In the genomic region with DNA sequence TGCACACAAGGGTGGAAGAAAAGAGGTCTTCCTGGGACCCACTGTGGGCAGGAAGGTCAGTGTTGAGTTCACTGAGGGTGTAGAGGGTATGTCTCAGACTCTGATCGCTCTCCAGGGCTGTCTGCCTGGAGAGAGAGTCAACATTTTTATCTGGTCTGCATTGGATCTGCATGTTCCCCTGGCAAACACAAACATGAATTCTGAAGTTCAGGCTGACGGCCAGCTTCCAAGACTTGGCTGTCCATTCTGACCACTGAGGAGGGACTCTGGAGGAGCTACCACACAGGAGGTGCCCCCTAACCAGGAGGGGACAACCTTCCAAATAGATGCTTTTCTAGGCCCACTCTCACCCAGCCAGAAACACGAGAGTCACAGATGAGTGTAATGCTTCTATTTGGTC, we compare ENCODE assay signal across 8 mouse cellular contexts. TPM values are rescaled to one million over a fixed set of nuclear protein-coding genes. Genes with fewer than 3 reads are reported as not detected.
A peak's percentile ranks its signal among the peaks of the same experiment; 100 is the strongest.
DNase-seq lines count a peak whose midpoint lies in the region; ATAC-seq and TF ChIP-seq lines count a peak whose summit lies in the region.

No protein-coding gene starts in this region.

- peak overlapping the region; percentile 81 for H3K4me3 ChIP-seq in ES-Bruce4 (ENCODE audit: low read depth, low read length)
- peak overlapping the region; percentile 92 for H3K4me3 ChIP-seq in forebrain, embryonic 16.5 days (replicated peaks; ENCODE audit: low read length)
- H3K4me3 ChIP-seq in intestine, embryonic 16.5 days (ENCODE audit: low read length): peak overlapping the region; percentile 97
- H3K4me3 ChIP-seq in midbrain, postnatal 0 days (ENCODE audit: low read depth, low read length): peak overlapping the region; percentile 100

- peak; percentile 7; the same call in 1 of the 2 replicates for ATAC-seq in forebrain, embryonic 16.5 days
- ATAC-seq in intestine, embryonic 16.5 days: peak; percentile 5
- no peak for ATAC-seq in midbrain, postnatal 0 days (ENCODE audit: low FRiP score)

- intact Hi-C loops in left cerebral cortex, postnatal 25 days (cut with DNase I): no loop called here

- no peak for TF ChIP-seq POLR2A in ES-Bruce4 (IDR thresholded peaks at IDR 0.05; ENCODE audit: insufficient read depth, low read length)

- no peaks in the 10 kb centered on the region for H3K36me3 ChIP-seq in ES-Bruce4 (ENCODE audit: control insufficient read depth, insufficient read depth, low read length, poor library complexity, severe bottlenecking)
- no peaks in the 10 kb centered on the region for H3K36me3 ChIP-seq in forebrain, embryonic 16.5 days (ENCODE audit: control insufficient read depth, insufficient read depth)
- H3K36me3 ChIP-seq in intestine, embryonic 16.5 days (ENCODE audit: control insufficient read depth, insufficient read depth, low read length): no peaks in the 10 kb centered on the region
- H3K36me3 ChIP-seq in midbrain, postnatal 0 days (ENCODE audit: insufficient read depth, low read length): no peaks in the 10 kb centered on the region

- H3K9me3 ChIP-seq in ES-Bruce4 (replicated peaks; ENCODE audit: control insufficient read depth, insufficient read depth, low read length, poor library complexity, severe bottlenecking): no peaks in the 10 kb centered on the region
- no peaks in the 10 kb centered on the region for H3K9me3 ChIP-seq in forebrain, embryonic 16.5 days (ENCODE audit: control insufficient read depth, low read length)
- no peaks in the 10 kb centered on the region for H3K9me3 ChIP-seq in intestine, embryonic 16.5 days (ENCODE audit: control insufficient read depth, low read length)
- H3K9me3 ChIP-seq in midbrain, postnatal 0 days (ENCODE audit: low read length): no peaks in the 10 kb centered on the region

- peak overlapping the region; percentile 72 for H3K4me2 ChIP-seq in forebrain, embryonic 16.5 days (ENCODE audit: low read length)
- peak overlapping the region; percentile 50 for H3K4me2 ChIP-seq in intestine, embryonic 16.5 days (ENCODE audit: low read depth, low read length)
- H3K4me2 ChIP-seq in midbrain, postnatal 0 days (ENCODE audit: low read depth, low read length, poor library complexity, severe bottlenecking): peak overlapping the region; percentile 65

- 73% methylated on average over 3 of the region's 3 CpGs for WGBS in forebrain, embryonic 16.5 days
- 51% methylated on average over 3 of the region's 3 CpGs for WGBS in intestine, embryonic 16.5 days
- 62% methylated on average over 3 of the region's 3 CpGs for WGBS in midbrain, postnatal 0 days

- TF ChIP-seq EP300 in ES-Bruce4 (IDR thresholded peaks at IDR 0.05; ENCODE audit: insufficient read depth, low read depth, low read length): no peak

- H3K27me3 ChIP-seq in ES-Bruce4 (ENCODE audit: control insufficient read depth, insufficient read depth, low read length, poor library complexity, severe bottlenecking): no peaks in the 10 kb centered on the region
- no peaks in the 10 kb centered on the region for H3K27me3 ChIP-seq in forebrain, embryonic 16.5 days (replicated peaks; ENCODE audit: control insufficient read depth, insufficient read depth, low read length)
- no peaks in the 10 kb centered on the region for H3K27me3 ChIP-seq in intestine, embryonic 16.5 days (replicated peaks; ENCODE audit: control insufficient read depth, insufficient read depth, low read length)
- no peaks in the 10 kb centered on the region for H3K27me3 ChIP-seq in midbrain, postnatal 0 days (ENCODE audit: insufficient read depth, low read length)

- peaks cover 3% of the 10 kb centered on the region for H3K4me1 ChIP-seq in ES-Bruce4 (ENCODE audit: control insufficient read depth, insufficient read depth, low read length)
- H3K4me1 ChIP-seq in forebrain, embryonic 16.5 days (replicated peaks; ENCODE audit: control insufficient read depth, insufficient read depth, low read length): peaks cover 38% of the 10 kb centered on the region
- peaks cover 37% of the 10 kb centered on the region for H3K4me1 ChIP-seq in intestine, embryonic 16.5 days (ENCODE audit: control insufficient read depth, insufficient read depth, low read length)
- H3K4me1 ChIP-seq in midbrain, postnatal 0 days (ENCODE audit: insufficient read depth, low read length): peaks cover 24% of the 10 kb centered on the region

- peak overlapping the region; percentile 100 for H3K9ac ChIP-seq in ES-Bruce4 (ENCODE audit: low read depth, poor library complexity, severe bottlenecking)
- peak overlapping the region; percentile 74 for H3K9ac ChIP-seq in forebrain, embryonic 16.5 days (replicated peaks; ENCODE audit: low read depth, low read length)
- peak overlapping the region; percentile 59 for H3K9ac ChIP-seq in intestine, embryonic 16.5 days (ENCODE audit: low read depth, low read length)
- peak overlapping the region; percentile 100 for H3K9ac ChIP-seq in midbrain, postnatal 0 days (replicated peaks; ENCODE audit: low read length, poor library complexity, severe bottlenecking)

- no peak for TF ChIP-seq CTCF in ES-Bruce4 (IDR thresholded peaks at IDR 0.05; ENCODE audit: low read depth, low read length)
- no peak for TF ChIP-seq CTCF in midbrain, postnatal 0 days (IDR thresholded peaks at IDR 0.05)

- no peak overlapping the region for H3K27ac ChIP-seq in ES-Bruce4 (ENCODE audit: insufficient read depth, low read length)
- peak overlapping the region; percentile 93; the same call in 1 of the 2 replicates for H3K27ac ChIP-seq in forebrain, embryonic 16.5 days (ENCODE audit: low read length)
- H3K27ac ChIP-seq in intestine, embryonic 16.5 days (ENCODE audit: low read length): peak overlapping the region; percentile 94
- peak overlapping the region; percentile 97 for H3K27ac ChIP-seq in midbrain, postnatal 0 days (ENCODE audit: low read depth, low read length)

- DNase-seq in cerebellum, postnatal 10 days: peak; percentile 38 to 43
- no peak for DNase-seq in cerebellum, adult 11 months
- no peak for DNase-seq in midbrain, postnatal 0 days (ENCODE audit: low spot score)
- DNase-seq in left cerebral cortex, postnatal 25 days (ENCODE audit: low spot score in 2 of 2): no peak
- DNase-seq in right cerebral cortex, postnatal 25 days: no peak

RNA-seq across cellular contexts. Expression of gene Csnk1d, which starts 0.7 kb away (rescaled TPM):
- 99.3 and 109 TPM in 2 replicates for polyA plus RNA-seq in ES-Bruce4 (2011; ENCODE audit: insufficient read depth, insufficient read length, low read depth, missing spikeins)
- polyA plus RNA-seq in forebrain, embryonic 16.5 days (2015; fragmentation: Nextera tagmentation; extraction: Ambion mirVana): 146 and 149 TPM in 2 replicates
- polyA plus RNA-seq in intestine, embryonic 16.5 days (2015; fragmentation: Nextera tagmentation; extraction: Ambion mirVana): 93.9 and 97.7 TPM in 2 replicates
- total RNA-seq in midbrain, postnatal 0 days (2014; rRNA removed): 116 and 122 TPM in 2 replicates
- 115 TPM in 2 replicates for polyA plus RNA-seq in midbrain, postnatal 0 days (2015; fragmentation: Nextera tagmentation; extraction: Ambion mirVana)
- total RNA-seq in left cerebral cortex, postnatal 25 days (2021): 100 to 1,000 TPM; 116 to 122 TPM

RNA-seq across cellular contexts. Expression of gene Slc16a3, which starts 43.5 kb away (rescaled TPM):
- 80.9 and 84.3 TPM in 2 replicates for polyA plus RNA-seq in ES-Bruce4 (2011; ENCODE audit: insufficient read depth, insufficient read length, low read depth, missing spikeins)
- polyA plus RNA-seq in forebrain, embryonic 16.5 days (2015; fragmentation: Nextera tagmentation; extraction: Ambion mirVana): 7.7 and 9.5 TPM in 2 replicates
- 83.8 and 92.6 TPM in 2 replicates for polyA plus RNA-seq in intestine, embryonic 16.5 days (2015; fragmentation: Nextera tagmentation; extraction: Ambion mirVana)
- total RNA-seq in midbrain, postnatal 0 days (2014; rRNA removed): 14.6 and 20.2 TPM in 2 replicates
- 3.2 and 4.1 TPM in 2 replicates for polyA plus RNA-seq in midbrain, postnatal 0 days (2015; fragmentation: Nextera tagmentation; extraction: Ambion mirVana)
- 1 to 10 TPM; 4.4 to 4.6 TPM for total RNA-seq in left cerebral cortex, postnatal 25 days (2021)

RNA-seq across cellular contexts. Expression of gene Cd7, which starts 47.4 kb away (rescaled TPM):
- polyA plus RNA-seq in ES-Bruce4 (2011; ENCODE audit: insufficient read depth, insufficient read length, low read depth, missing spikeins): not detected in 2 replicates
- polyA plus RNA-seq in forebrain, embryonic 16.5 days (2015; fragmentation: Nextera tagmentation; extraction: Ambion mirVana): not detected in 2 replicates
- 6.7 and 7.9 TPM in 2 replicates for polyA plus RNA-seq in intestine, embryonic 16.5 days (2015; fragmentation: Nextera tagmentation; extraction: Ambion mirVana)
- not detected in 2 replicates for total RNA-seq in midbrain, postnatal 0 days (2014; rRNA removed)
- polyA plus RNA-seq in midbrain, postnatal 0 days (2015; fragmentation: Nextera tagmentation; extraction: Ambion mirVana): not detected in 2 replicates
- total RNA-seq in left cerebral cortex, postnatal 25 days (2021): 1 to 10 TPM; 1.6 to 1.7 TPM

RNA-seq across cellular contexts. Expression of gene Ccdc57, which starts 59.1 kb away (rescaled TPM):
- polyA plus RNA-seq in ES-Bruce4 (2011; ENCODE audit: insufficient read depth, insufficient read length, low read depth, missing spikeins): 3.4 and 3.8 TPM in 2 replicates
- 7.3 and 8.8 TPM in 2 replicates for polyA plus RNA-seq in forebrain, embryonic 16.5 days (2015; fragmentation: Nextera tagmentation; extraction: Ambion mirVana)
- polyA plus RNA-seq in intestine, embryonic 16.5 days (2015; fragmentation: Nextera tagmentation; extraction: Ambion mirVana): 3.6 and 4.3 TPM in 2 replicates
- 6.2 and 7.2 TPM in 2 replicates for total RNA-seq in midbrain, postnatal 0 days (2014; rRNA removed)
- 6.8 and 7.8 TPM in 2 replicates for polyA plus RNA-seq in midbrain, postnatal 0 days (2015; fragmentation: Nextera tagmentation; extraction: Ambion mirVana)
- 1 to 10 TPM; 6.7 to 8.0 TPM for total RNA-seq in left cerebral cortex, postnatal 25 days (2021)

Comparison
In these comparisons a context has a peak if more than half of its experiments do, and no peak if none do; other contexts are left out.
1. DNase-seq: peak in cerebellum, postnatal 10 days (2 of 2); none in cerebellum, adult 11 months (single experiment), midbrain, postnatal 0 days (single experiment), left cerebral cortex, postnatal 25 days (0 of 2) and right cerebral cortex, postnatal 25 days (single experiment).
2. Peak in every context shown above with its lines, with median percentiles within 50 percentile points of each other: H3K4me3 ChIP-seq, H3K9ac ChIP-seq and H3K4me2 ChIP-seq.